Mouse (Mus musculus) lung, adult 18-20 months (tissue): ENCODE measurements around the gene Mup7.
A peak's percentile ranks its signal among the peaks of the same experiment; 100 is the strongest.
"Not testable (repeated sequence)": the region's sequence is repeated elsewhere in the genome, so short reads cannot be mapped to it uniquely, and the experiment has no call there.

ENCODE experiments used
- DNase-seq, 2 experiments: peaks; one replicate each; pipeline ENCODE4 v3.0.0; 2022; ENCODE audit warnings: mixed read lengths in 2 of 2

Gene Mup7

DNA sequence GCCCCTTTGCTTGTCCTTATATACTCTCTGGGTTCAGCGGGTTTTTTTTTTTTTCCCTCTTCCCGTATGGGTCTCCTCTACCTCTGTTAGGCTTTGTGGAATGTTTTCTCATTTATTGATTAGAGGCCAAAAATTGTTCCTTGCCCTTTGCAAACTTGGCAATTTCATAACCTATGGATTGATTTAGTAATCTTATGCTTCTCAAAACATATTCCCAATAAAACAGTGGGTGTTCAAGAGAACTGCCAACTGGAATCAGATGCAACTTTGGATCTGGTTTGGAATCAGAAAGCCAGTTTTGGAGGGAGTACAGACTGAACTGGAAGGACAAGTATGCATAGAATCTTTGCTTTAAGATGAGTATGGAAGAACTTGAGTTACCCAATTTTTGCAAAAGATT, at the start of gene Mup7:
Gene Mup7 (minus strand): TSS at position 101 of the 400 bp plus-strand sequence.
- not testable (repeated sequence) for DNase-seq

DNA sequence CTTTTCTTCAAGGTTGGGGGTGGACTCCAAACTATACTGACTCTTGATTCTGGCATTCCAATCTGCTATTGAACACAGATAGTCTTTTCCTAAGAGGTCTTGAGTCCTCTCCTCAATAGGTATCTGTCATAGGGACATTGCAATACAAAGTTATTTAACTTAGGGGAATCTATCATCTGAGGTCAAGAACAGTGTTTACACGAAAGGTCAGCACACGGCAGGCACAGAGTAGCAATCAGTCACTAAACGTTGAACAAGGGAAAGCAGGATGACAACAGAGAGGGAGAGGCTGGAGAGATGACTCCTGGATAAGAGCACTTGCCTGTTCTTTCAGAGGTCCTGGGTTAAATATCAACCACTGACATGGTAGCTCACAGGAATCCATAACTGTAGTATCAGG, 9.6 kb upstream of the Mup7 start:
- DNase-seq = not testable (repeated sequence)

- DNase-seq = peak in 1 of 2 experiments; percentile 0
Observed at GRCm38 (mm10) chr4:60029334-60030111, 40.8 kb downstream of the Mup7 start.

DNA sequence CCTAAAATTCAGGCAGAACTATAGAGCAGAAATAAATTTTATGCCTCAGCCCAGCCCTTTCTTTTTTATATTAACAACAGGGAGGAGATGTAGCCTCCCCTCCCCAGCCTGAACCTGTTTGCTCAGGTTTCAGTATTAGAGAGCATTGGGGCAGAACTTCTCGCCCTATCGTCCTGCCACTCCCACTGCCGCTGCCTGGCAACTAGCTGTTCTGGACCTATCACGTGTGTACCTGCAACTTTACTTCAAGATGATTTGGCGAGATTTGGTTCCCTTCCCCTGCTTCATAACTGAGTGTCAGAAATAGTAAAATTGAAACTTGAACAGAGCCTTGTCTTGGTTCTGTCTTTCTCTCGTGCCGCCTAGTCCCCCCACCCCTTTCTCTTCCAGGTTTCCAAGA, 50.1 kb downstream of the Mup7 start:
- not testable (repeated sequence) for DNase-seq
